Mouse (Mus musculus): Measurements from ENCODE around the gene Mybpc1.

DNA sequence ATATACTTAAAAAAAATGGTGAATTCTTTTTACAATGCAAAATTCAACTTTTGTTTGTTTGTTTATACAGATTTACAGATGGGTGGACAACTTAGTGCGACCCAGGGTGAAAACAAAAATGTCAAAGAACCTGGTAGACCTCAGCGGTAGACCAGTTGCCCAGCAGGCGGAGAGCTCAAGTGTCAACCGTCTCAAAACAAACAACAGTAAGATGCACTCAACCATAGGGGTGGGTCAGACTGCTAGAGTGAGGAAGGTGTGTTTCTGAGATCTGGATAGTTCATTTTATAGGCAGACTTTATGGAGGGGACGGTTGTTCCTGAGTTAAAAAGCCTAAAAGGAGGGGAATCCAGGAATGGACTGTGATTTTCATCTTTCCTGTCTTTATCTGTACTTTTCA, 116.3 kb downstream of the Mybpc1 start:
- TF ChIP-seq EP300 (IDR thresholded peaks at IDR 0.05; ENCODE audit: low read depth in 1 of 2, low read length in 2 of 2) (no peak), E2F4 (IDR thresholded peaks at IDR 0.05; ENCODE audit: borderline replicate concordance, low read depth, low read length) (no peak), CTCF (IDR thresholded peaks at IDR 0.05 in 2 of 3, conservative IDR thresholded peaks at IDR 0.05 in 1 of 3; ENCODE audit: control insufficient read depth in 1 of 3, insufficient read depth in 1 of 3, low read depth in 2 of 3, low read length in 3 of 3, poor library complexity in 1 of 3, severe bottlenecking in 1 of 3) (no peak), GATA1 (IDR thresholded peaks at IDR 0.05; ENCODE audit: low read depth, low read length) (no peak), HCFC1 (IDR thresholded peaks at IDR 0.05; ENCODE audit: low read depth, low read length) (no peak), ZMIZ1 (IDR thresholded peaks at IDR 0.05; ENCODE audit: low read depth, low read length) (no peak), MYB (IDR thresholded peaks at IDR 0.05; ENCODE audit: low read depth, low read length) (no peak), ZC3H11A (IDR thresholded peaks at IDR 0.05; ENCODE audit: low read depth, low read length) (no peak), POLR2A (IDR thresholded peaks at IDR 0.05; ENCODE audit: control insufficient read depth in 1 of 2, insufficient read depth in 1 of 2, low read depth in 1 of 2, low read length in 2 of 2, poor library complexity in 1 of 2) (no peak), MEF2A (IDR thresholded peaks at IDR 0.05; ENCODE audit: extremely low read depth, insufficient replicate concordance, low read depth, low read length, poor library complexity, severe bottlenecking) (no peak), TAL1 (IDR thresholded peaks at IDR 0.05; ENCODE audit: low read length) (no peak), RAD21 (IDR thresholded peaks at IDR 0.05; ENCODE audit: low read depth, low read length) (no peak)
